Mouse (Mus musculus): Measurements from ENCODE around the gene Slc52a3.

DNA sequence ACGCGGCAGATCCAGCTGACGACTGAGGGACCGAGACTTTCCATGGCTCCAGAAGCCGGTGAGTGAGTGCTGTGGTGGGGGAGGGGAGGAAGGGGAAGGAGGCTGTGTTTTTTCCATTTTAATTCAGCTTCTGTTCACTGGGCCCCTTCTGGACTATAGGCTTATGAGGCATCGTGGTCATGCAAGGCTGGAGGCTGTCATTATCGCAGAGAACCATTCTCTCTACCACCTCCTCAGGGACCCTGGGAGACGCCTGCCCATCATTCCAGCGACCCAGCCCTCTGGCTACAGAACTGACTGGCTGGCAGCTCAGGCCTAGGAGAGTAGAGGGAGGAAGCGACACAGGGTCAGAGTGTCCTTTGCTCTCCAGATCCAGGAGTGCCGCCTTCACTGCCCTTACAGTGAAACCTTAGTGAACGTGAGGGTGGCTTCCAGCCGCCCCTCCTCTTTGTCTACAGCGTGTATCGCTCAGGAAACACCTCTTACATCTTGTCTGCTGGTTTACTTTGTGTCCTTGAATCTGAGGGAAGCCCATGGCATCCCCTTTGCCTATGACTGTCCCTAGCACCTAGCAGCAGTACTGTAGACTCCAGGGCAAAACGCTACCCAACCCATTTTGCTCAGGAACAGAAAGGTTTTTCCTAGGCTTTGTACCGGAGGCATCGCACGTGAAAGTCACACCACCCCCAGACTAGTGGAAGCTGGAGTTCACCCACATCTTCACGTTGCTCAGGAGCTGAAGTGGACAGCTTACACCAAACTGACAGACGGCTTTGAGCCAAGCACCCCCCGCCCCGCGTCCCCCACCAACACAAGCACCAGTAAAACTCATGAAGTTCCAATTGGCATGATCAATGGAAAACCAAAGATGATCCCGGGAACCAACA lies 51.0 kb downstream of the Slc52a3 start:
- TF ChIP-seq CTCF (IDR thresholded peaks at IDR 0.05; ENCODE audit: low read depth) (no peak), EP300 (IDR thresholded peaks at IDR 0.05; ENCODE audit: low read depth) (no peak)
